Mouse (Mus musculus): ENCODE results near the gene Ube2j1. TPM values are rescaled to one million over a fixed set of nuclear protein-coding genes. Genes with fewer than 3 reads are reported as not detected.

Ube2j1 gene
- polyA plus RNA-seq, 1 experiment from 2014 or later = 61.6 TPM

- no peaks in the 10 kb centered on the region for H3K4me1 ChIP-seq (ENCODE audit: control insufficient read depth, insufficient read depth, low read length)
- no peak overlapping the region for H3K4me2 ChIP-seq (ENCODE audit: low read length)
- no peak overlapping the region for H3K4me3 ChIP-seq (replicated peaks; ENCODE audit: low read depth, low read length)
- no peaks in the 10 kb centered on the region for H3K27me3 ChIP-seq (ENCODE audit: control insufficient read depth, insufficient read depth, low read length)
- H3K9me3 ChIP-seq (ENCODE audit: control insufficient read depth, low read length) = no peaks in the 10 kb centered on the region
- DNase-seq = no peak
- ATAC-seq (ENCODE audit: low FRiP score, low TSS enrichment) = no peak
- WGBS = 64% methylated on average over 7 of the region's 7 CpGs
- no peak overlapping the region for H3K27ac ChIP-seq (replicated peaks; ENCODE audit: low read depth, low read length)
- H3K9ac ChIP-seq (replicated peaks; ENCODE audit: low read length) = no peak overlapping the region
- H3K36me3 ChIP-seq (ENCODE audit: control insufficient read depth, insufficient read depth, low read length) = no peaks in the 10 kb centered on the region
Measured at GRCm38 (mm10) chr4:33061158-33061557, 29.9 kb downstream of the Ube2j1 start.

- WGBS = 89% methylated on average over 4 of the region's 4 CpGs
- H3K4me2 ChIP-seq (ENCODE audit: low read length) = no peak within 1 kb of the TSS
Measured at GRCm38 (mm10) chr4:33062981-33063380, 31.8 kb downstream of the Ube2j1 start, which contains the start of gene Gabrr2. Gabrr2 (plus strand) TSS chr4:33062999.

GRCm38 (mm10) chr4:33064986-33065385 is 33.8 kb downstream of the Ube2j1 start:
- WGBS = 78% methylated on average over 6 of the region's 6 CpGs
- no peak overlapping the region for H3K27ac ChIP-seq (replicated peaks; ENCODE audit: low read depth, low read length)
- DNase-seq (no peak), ATAC-seq (ENCODE audit: low FRiP score, low TSS enrichment) (no peak)
- no peaks in the 10 kb centered on the region for H3K36me3 ChIP-seq (ENCODE audit: control insufficient read depth, insufficient read depth, low read length)
- no peaks in the 10 kb centered on the region for H3K4me1 ChIP-seq (ENCODE audit: control insufficient read depth, insufficient read depth, low read length)
- no peak overlapping the region for H3K9ac ChIP-seq (replicated peaks; ENCODE audit: low read length)
- no peaks in the 10 kb centered on the region for H3K27me3 ChIP-seq (ENCODE audit: control insufficient read depth, insufficient read depth, low read length)
- H3K4me2 ChIP-seq (ENCODE audit: low read length) = no peak overlapping the region
- H3K4me3 ChIP-seq (replicated peaks; ENCODE audit: low read depth, low read length) = no peak overlapping the region
- H3K9me3 ChIP-seq (ENCODE audit: control insufficient read depth, low read length) = no peaks in the 10 kb centered on the region

More at GRCm38 (mm10) chr4:33062981-33063380, 31.8 kb downstream of the Ube2j1 start, which contains the start of gene Gabrr2:
- Histone ChIP-seq H3K27ac (replicated peaks; ENCODE audit: low read depth, low read length) (no peak within 1 kb of the TSS), H3K9me3 (ENCODE audit: control insufficient read depth, low read length) (no peaks in the 10 kb centered on the region), H3K4me1 (ENCODE audit: control insufficient read depth, insufficient read depth, low read length) (no peaks in the 10 kb centered on the region), H3K27me3 (ENCODE audit: control insufficient read depth, insufficient read depth, low read length) (no peaks in the 10 kb centered on the region), H3K9ac (replicated peaks; ENCODE audit: low read length) (no peak within 1 kb of the TSS), H3K36me3 (ENCODE audit: control insufficient read depth, insufficient read depth, low read length) (no peaks in the 10 kb centered on the region), H3K4me3 (replicated peaks; ENCODE audit: low read depth, low read length) (no peak within 1 kb of the TSS)
- no peak for ATAC-seq (ENCODE audit: low FRiP score, low TSS enrichment)
- no peak for DNase-seq

GRCm38 (mm10) chr4:33066223-33066960 is 35.2 kb downstream of the Ube2j1 start:
- DNase-seq (no peak), ATAC-seq (ENCODE audit: low FRiP score, low TSS enrichment) (no peak)
- H3K36me3 ChIP-seq (ENCODE audit: control insufficient read depth, insufficient read depth, low read length) = no peaks in the 10 kb centered on the region
- no peak overlapping the region for H3K27ac ChIP-seq (replicated peaks; ENCODE audit: low read depth, low read length)
- H3K4me2 ChIP-seq (ENCODE audit: low read length) = no peak overlapping the region
- H3K9me3 ChIP-seq (ENCODE audit: control insufficient read depth, low read length) = no peaks in the 10 kb centered on the region
- no peak overlapping the region for H3K9ac ChIP-seq (replicated peaks; ENCODE audit: low read length)
- H3K4me1 ChIP-seq (ENCODE audit: control insufficient read depth, insufficient read depth, low read length) = no peaks in the 10 kb centered on the region
- H3K27me3 ChIP-seq (ENCODE audit: control insufficient read depth, insufficient read depth, low read length) = no peaks in the 10 kb centered on the region
- WGBS = 52% methylated on average over 14 of the region's 14 CpGs
- no peak overlapping the region for H3K4me3 ChIP-seq (replicated peaks; ENCODE audit: low read depth, low read length)

- no peak overlapping the region for H3K4me3 ChIP-seq (replicated peaks; ENCODE audit: low read depth, low read length)
- no peaks in the 10 kb centered on the region for H3K9me3 ChIP-seq (ENCODE audit: control insufficient read depth, low read length)
- no peak for DNase-seq
- no peak for ATAC-seq (ENCODE audit: low FRiP score, low TSS enrichment)
- WGBS = 90% methylated on average over 3 of the region's 3 CpGs
- no peak overlapping the region for H3K9ac ChIP-seq (replicated peaks; ENCODE audit: low read length)
- H3K36me3 ChIP-seq (ENCODE audit: control insufficient read depth, insufficient read depth, low read length) = no peaks in the 10 kb centered on the region
- H3K4me1 ChIP-seq (ENCODE audit: control insufficient read depth, insufficient read depth, low read length) = no peaks in the 10 kb centered on the region
- no peak overlapping the region for H3K4me2 ChIP-seq (ENCODE audit: low read length)
- H3K27ac ChIP-seq (replicated peaks; ENCODE audit: low read depth, low read length) = no peak overlapping the region
- no peaks in the 10 kb centered on the region for H3K27me3 ChIP-seq (ENCODE audit: control insufficient read depth, insufficient read depth, low read length)
Measured at GRCm38 (mm10) chr4:33067331-33067730, 36.1 kb downstream of the Ube2j1 start.

GRCm38 (mm10) chr4:33067826-33068225 is 36.6 kb downstream of the Ube2j1 start:
- Histone ChIP-seq H3K9ac (replicated peaks; ENCODE audit: low read length) (no peak overlapping the region), H3K27me3 (ENCODE audit: control insufficient read depth, insufficient read depth, low read length) (no peaks in the 10 kb centered on the region), H3K4me2 (ENCODE audit: low read length) (no peak overlapping the region), H3K4me3 (replicated peaks; ENCODE audit: low read depth, low read length) (no peak overlapping the region), H3K27ac (replicated peaks; ENCODE audit: low read depth, low read length) (no peak overlapping the region), H3K4me1 (ENCODE audit: control insufficient read depth, insufficient read depth, low read length) (0 out of 2 replicates have a peak, but pooled peaks cover 4% of the 10 kb centered on the region), H3K9me3 (ENCODE audit: control insufficient read depth, low read length) (no peaks in the 10 kb centered on the region), H3K36me3 (ENCODE audit: control insufficient read depth, insufficient read depth, low read length) (no peaks in the 10 kb centered on the region)
- WGBS = 93% methylated on average over 6 of the region's 6 CpGs
- ATAC-seq (ENCODE audit: low FRiP score, low TSS enrichment) = no peak
- DNase-seq = no peak

GRCm38 (mm10) chr4:33068894-33069293 is 37.7 kb downstream of the Ube2j1 start:
- Histone ChIP-seq H3K4me3 (replicated peaks; ENCODE audit: low read depth, low read length) (no peak overlapping the region), H3K4me1 (ENCODE audit: control insufficient read depth, insufficient read depth, low read length) (0 out of 2 replicates have a peak, but pooled peaks cover 7% of the 10 kb centered on the region), H3K36me3 (ENCODE audit: control insufficient read depth, insufficient read depth, low read length) (no peaks in the 10 kb centered on the region), H3K9ac (replicated peaks; ENCODE audit: low read length) (no peak overlapping the region), H3K4me2 (ENCODE audit: low read length) (no peak overlapping the region), H3K27ac (replicated peaks; ENCODE audit: low read depth, low read length) (no peak overlapping the region), H3K27me3 (ENCODE audit: control insufficient read depth, insufficient read depth, low read length) (no peaks in the 10 kb centered on the region), H3K9me3 (ENCODE audit: control insufficient read depth, low read length) (no peaks in the 10 kb centered on the region)
- ATAC-seq (ENCODE audit: low FRiP score, low TSS enrichment) = no peak
- no peak for DNase-seq
- 77% methylated on average over 6 of the region's 6 CpGs for WGBS

- Histone ChIP-seq H3K27me3 (ENCODE audit: control insufficient read depth, insufficient read depth, low read length) (no peaks in the 10 kb centered on the region), H3K4me2 (ENCODE audit: low read length) (no peak overlapping the region), H3K4me1 (ENCODE audit: control insufficient read depth, insufficient read depth, low read length) (0 out of 2 replicates have a peak, but pooled peaks cover 7% of the 10 kb centered on the region), H3K9me3 (ENCODE audit: control insufficient read depth, low read length) (no peaks in the 10 kb centered on the region), H3K27ac (replicated peaks; ENCODE audit: low read depth, low read length) (no peak overlapping the region), H3K4me3 (replicated peaks; ENCODE audit: low read depth, low read length) (no peak overlapping the region), H3K9ac (replicated peaks; ENCODE audit: low read length) (no peak overlapping the region), H3K36me3 (ENCODE audit: control insufficient read depth, insufficient read depth, low read length) (no peaks in the 10 kb centered on the region)
- 90% methylated on average over 6 of the region's 6 CpGs for WGBS
- DNase-seq = no peak
- ATAC-seq (ENCODE audit: low FRiP score, low TSS enrichment) = no peak
Measured at GRCm38 (mm10) chr4:33070326-33070725, 39.1 kb downstream of the Ube2j1 start.

GRCm38 (mm10) chr4:33071337-33071736 is 40.1 kb downstream of the Ube2j1 start:
- H3K4me1 ChIP-seq (ENCODE audit: control insufficient read depth, insufficient read depth, low read length) = 0 out of 2 replicates have a peak, but pooled peaks cover 7% of the 10 kb centered on the region
- no peak overlapping the region for H3K4me2 ChIP-seq (ENCODE audit: low read length)
- no peaks in the 10 kb centered on the region for H3K9me3 ChIP-seq (ENCODE audit: control insufficient read depth, low read length)
- no peak overlapping the region for H3K27ac ChIP-seq (replicated peaks; ENCODE audit: low read depth, low read length)
- H3K4me3 ChIP-seq (replicated peaks; ENCODE audit: low read depth, low read length) = no peak overlapping the region
- 86% methylated on average over 6 of the region's 6 CpGs for WGBS
- no peaks in the 10 kb centered on the region for H3K27me3 ChIP-seq (ENCODE audit: control insufficient read depth, insufficient read depth, low read length)
- no peaks in the 10 kb centered on the region for H3K36me3 ChIP-seq (ENCODE audit: control insufficient read depth, insufficient read depth, low read length)
- DNase-seq = no peak
- ATAC-seq (ENCODE audit: low FRiP score, low TSS enrichment) = no peak
- H3K9ac ChIP-seq (replicated peaks; ENCODE audit: low read length) = no peak overlapping the region
